Mouse (Mus musculus) frontal cortex, adult 2 months (tissue): ENCODE data around the gene Exph5. TPM values are rescaled to one million over a fixed set of nuclear protein-coding genes. Genes with fewer than 3 reads are reported as not detected.
A peak's percentile ranks its signal among the peaks of the same experiment; 100 is the strongest.

Source experiments
- DNase-seq, 2 experiments: peaks; one replicate each; pipeline ENCODE4 v3.0.0; 2022; ENCODE audit warnings: low spot score in 1 of 2; ENCODE audit errors: extremely low spot score in 1 of 2
- polyA plus RNA-seq: library from polyadenylated mRNA; depleted of rRNA; stranded (reverse); fragments of >200 nt; gene quantifications from 2 replicates; pipeline ENCODE4 v1.2.3, GENCODE M21; 2012; rRNA removed

The Exph5 gene
- polyA plus RNA-seq, 1 experiment = 3.4 TPM

GRCm38 (mm10) chr9:53402991-53403390 is 101.5 kb downstream of the Exph5 start:
- no peak for DNase-seq

- DNase-seq = no peak
Measured at GRCm38 (mm10) chr9:53404050-53404752, 102.7 kb downstream of the Exph5 start.

DNA sequence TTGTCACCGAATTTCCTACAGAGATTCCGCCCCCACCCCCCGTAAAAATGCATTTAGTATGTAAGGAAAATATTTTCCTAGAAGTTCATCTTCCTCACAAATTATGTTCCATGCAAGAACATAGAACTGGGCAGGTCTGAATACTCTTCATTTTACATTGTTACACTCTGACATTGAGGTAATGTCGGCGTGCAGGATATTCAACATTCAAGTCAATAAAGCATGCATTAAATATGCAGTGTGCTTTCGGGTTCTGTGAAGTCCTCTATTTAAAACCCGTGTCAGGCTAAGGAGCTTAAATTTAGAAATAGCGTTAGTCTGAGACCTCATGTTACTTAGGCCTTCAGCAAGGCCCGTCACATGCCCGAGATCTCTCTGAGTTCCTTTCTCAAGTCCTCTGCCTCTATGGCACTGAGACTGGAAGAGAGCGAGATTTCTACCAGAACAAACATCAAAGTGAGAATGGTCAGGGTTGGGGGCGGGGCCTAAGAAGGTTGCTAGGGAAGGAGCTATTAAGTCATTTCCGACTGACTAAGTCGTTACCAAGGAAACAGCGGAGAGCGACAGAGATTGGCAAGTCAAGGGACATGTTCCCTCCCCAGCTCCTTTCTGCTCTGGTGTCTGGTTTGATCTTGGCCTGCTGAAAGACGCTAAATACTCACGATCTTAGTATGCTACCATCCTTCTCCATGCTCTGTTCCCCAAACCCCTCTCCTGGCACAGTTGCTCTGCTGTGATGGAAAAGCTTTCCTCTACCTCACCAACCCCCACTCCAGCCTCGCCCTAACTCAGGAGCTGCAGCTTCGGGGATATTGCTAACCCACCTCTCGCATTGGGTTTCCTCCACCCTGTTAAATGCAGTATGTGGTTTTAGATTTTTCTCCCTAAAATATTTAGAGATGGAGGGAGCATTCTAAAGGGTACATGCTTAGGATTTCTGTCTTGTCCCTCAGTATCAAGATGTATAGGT is 103.6 kb downstream of the Exph5 start:
- DNase-seq = peak; percentile 36 to 77

- no peak for DNase-seq
Measured at GRCm38 (mm10) chr9:53408548-53408947, 107.1 kb downstream of the Exph5 start.

DNA sequence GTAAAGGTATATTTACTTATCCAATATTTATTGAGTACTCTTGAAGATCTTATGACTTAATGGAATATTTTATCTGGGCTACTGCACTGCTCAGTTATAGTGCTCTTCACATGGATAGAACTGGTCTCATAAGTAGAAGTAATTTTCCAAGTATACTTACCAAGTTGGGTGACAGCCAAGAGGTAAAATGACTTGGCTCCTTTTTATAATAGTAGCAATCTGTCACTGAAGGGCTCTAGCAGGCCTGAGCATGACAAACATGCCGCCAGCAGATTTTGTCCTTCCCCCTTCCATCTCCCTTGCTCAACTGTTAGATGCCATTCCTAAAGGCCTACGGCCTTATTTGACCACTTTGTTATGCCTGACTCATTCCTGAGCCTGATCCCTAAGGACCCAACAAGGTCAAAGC is 107.5 kb downstream of the Exph5 start:
- no peak for DNase-seq

DNA sequence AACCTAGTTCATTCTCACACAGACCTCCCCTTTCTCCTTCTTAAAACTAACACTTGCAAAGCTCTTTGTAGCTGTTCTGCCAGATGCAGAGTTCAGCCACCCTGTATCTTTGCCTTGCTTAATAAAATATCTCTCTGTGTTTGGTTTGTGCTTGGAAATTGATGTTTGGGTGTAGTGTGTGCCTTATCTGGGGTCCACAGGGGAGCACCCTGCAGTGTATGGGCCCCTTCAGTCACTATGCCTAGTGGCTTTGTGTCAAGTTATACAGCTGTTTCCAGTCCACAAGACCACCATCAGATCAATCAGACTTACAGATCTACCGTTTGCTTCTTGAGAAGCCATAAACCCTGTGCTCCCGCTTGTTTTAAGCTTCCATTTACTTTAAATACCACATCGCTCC is 108.0 kb downstream of the Exph5 start:
- no peak for DNase-seq

DNA sequence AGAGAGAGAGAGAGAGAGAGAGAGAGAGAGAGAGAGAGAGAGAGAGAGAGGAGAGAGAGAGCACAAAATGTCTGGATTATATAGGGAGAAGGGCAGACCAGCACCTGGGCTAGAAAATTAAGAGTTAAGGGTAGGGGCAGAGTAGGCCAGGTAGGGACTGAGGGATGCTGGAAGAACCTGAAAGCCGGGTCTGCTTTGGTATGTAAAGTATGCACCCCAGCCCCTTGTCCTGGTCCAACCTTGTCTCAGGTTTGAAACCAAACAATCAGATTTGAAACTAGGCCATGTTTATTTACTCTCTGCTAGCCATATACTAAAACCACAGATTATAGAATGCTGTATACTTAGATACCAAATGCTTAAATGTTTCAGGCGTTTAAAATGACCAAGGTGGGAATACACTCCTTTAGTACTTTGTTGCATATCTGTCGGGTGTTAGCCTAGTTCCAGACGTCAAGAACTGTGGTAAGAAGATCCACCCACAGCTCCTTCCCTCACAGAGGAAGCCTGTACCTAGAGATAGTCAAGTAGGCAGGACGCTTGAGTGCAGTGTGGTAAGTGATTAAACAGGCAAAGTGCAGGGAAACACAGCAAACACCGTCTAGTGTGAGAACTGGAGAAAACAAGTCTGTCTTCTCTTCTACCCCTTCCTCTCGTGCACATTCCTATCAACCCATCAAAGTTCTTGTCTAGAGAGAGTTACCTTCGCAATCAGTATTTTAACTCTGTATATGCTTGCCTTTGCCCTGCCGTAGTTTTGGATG is 120.8 kb downstream of the Exph5 start:
- DNase-seq = peak in 1 of 2 experiments; percentile 19

GRCm38 (mm10) chr9:53426726-53427125 is 125.3 kb downstream of the Exph5 start:
- DNase-seq = no peak

Other genes with a start within 250 kb of the Exph5 start
- 12.0 and 12.6 TPM in 2 replicates for gene Ddx10, start 53.6 kb upstream of the Exph5 start, polyA plus RNA-seq
- gene Kdelc2, start 82.4 kb downstream of the Exph5 start, polyA plus RNA-seq = 4.4 and 4.9 TPM in 2 replicates
- gene 4930550C14Rik, start 100.7 kb downstream of the Exph5 start, polyA plus RNA-seq = 0.66 and 1.1 TPM in 2 replicates
- gene Atm, start 235.1 kb downstream of the Exph5 start, polyA plus RNA-seq = 5.9 and 9.5 TPM in 2 replicates
- gene Npat, start 235.4 kb downstream of the Exph5 start, polyA plus RNA-seq = 9.4 and 11.2 TPM in 2 replicates